ENCODE assay signal across 35 mouse cellular contexts in the genomic region with DNA sequence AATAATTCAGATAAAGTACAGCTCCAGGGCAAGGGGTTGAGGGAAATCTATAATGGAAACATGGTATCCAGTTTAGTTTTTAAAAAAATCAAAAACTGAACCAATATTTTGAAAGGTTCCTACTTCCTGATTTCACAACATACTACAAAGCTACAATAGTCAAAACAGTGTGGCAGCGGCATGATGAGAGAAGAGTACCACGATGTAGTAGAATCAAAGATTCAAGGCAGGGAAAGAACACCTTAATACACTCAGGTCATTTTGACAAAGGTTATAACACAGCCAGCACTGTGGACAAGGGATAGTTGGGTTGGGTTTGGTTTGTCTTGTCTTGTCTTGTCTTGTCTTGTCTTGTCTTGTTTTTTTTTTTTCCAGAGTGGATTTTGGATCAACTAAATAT.
"Had no signal": no experiment of that assay in that cellular context is flagged by ENCODE, and none has a peak within 500 bp of the region (broad histone marks: within the 10 kb centered on the region; RNA-seq: fewer than 3 reads in every experiment).

No protein-coding gene starts in this region.

- H3K4me2 ChIP-seq: heart, embryonic 11.5 days; heart, embryonic 12.5 days; heart, embryonic 13.5 days; heart, embryonic 15.5 days; hindbrain, embryonic 12.5 days; hindbrain, embryonic 13.5 days; hindbrain, embryonic 14.5 days; hindbrain, embryonic 15.5 days; intestine, embryonic 15.5 days; kidney, embryonic 15.5 days had no signal

- ATAC-seq: hindbrain, embryonic 16.5 days; hindbrain, postnatal 0 days; inflammation-experienced regulatory T-cells, adult 6 months; intestine, embryonic 15.5 days; intestine, embryonic 16.5 days; intestine, postnatal 0 days had no signal

- H3K27ac ChIP-seq: heart, embryonic 10.5 days; heart, embryonic 13.5 days; heart, embryonic 15.5 days; hindbrain, embryonic 10.5 days; hindbrain, embryonic 12.5 days; hindbrain, embryonic 13.5 days; hindbrain, embryonic 14.5 days; hindbrain, embryonic 15.5 days; hindbrain, postnatal 0 days; intestine, embryonic 15.5 days; kidney, embryonic 15.5 days; kidney, postnatal 0 days; layer of hippocampus, adult 2 months had no signal

- H3K27me3 ChIP-seq: heart, embryonic 12.5 days; heart, embryonic 13.5 days; heart, embryonic 15.5 days; hindbrain, embryonic 12.5 days; hindbrain, embryonic 13.5 days; hindbrain, embryonic 15.5 days; intestine, embryonic 15.5 days; kidney, embryonic 15.5 days had no signal

- H3K9ac ChIP-seq: heart, embryonic 12.5 days; heart, embryonic 13.5 days; heart, embryonic 15.5 days; hindbrain, embryonic 12.5 days; hindbrain, embryonic 13.5 days; hindbrain, embryonic 14.5 days; hindbrain, embryonic 15.5 days; intestine, embryonic 15.5 days; kidney, embryonic 15.5 days had no signal

- H3K36me3 ChIP-seq: heart, embryonic 10.5 days; heart, embryonic 12.5 days; heart, embryonic 13.5 days; heart, embryonic 15.5 days; hindbrain, embryonic 10.5 days; hindbrain, embryonic 12.5 days; hindbrain, embryonic 13.5 days; hindbrain, embryonic 15.5 days; intestine, embryonic 15.5 days; kidney, embryonic 15.5 days had no signal

- H3K4me3 ChIP-seq: heart, embryonic 10.5 days; heart, embryonic 12.5 days; heart, embryonic 13.5 days; heart, embryonic 15.5 days; hindbrain, embryonic 10.5 days; hindbrain, embryonic 12.5 days; hindbrain, embryonic 13.5 days; hindbrain, embryonic 15.5 days; intestine, embryonic 15.5 days; kidney, embryonic 15.5 days; layer of hippocampus, adult 2 months had no signal

- DNase-seq: heart, postnatal 10 days; heart, postnatal 14 days; heart, postnatal 36 days; heart, postnatal 4 days; kidney, adult 11 months; kidney, adult 18-20 months; kidney, adult 2 months; kidney, adult 8-10 months; kidney, adult 9 months; kidney, postnatal 10 days; kidney, postnatal 14 days; kidney, postnatal 25 days; kidney, postnatal 36 days; kidney, postnatal 4 days; layer of hippocampus, adult 9-11 months; layer of hippocampus, postnatal 36 days had no signal

- H3K4me1 ChIP-seq: heart, embryonic 10.5 days; heart, embryonic 12.5 days; heart, embryonic 13.5 days; heart, embryonic 15.5 days; hindbrain, embryonic 12.5 days; hindbrain, embryonic 15.5 days; intestine, embryonic 15.5 days; kidney, embryonic 15.5 days had no signal

- H3K9me3 ChIP-seq: heart, embryonic 12.5 days; heart, embryonic 15.5 days; hindbrain, embryonic 12.5 days; hindbrain, embryonic 15.5 days; intestine, embryonic 15.5 days had no signal
